Mouse (Mus musculus) CH12.LX (cell line): Measurements from ENCODE around the gene Rgs12.

Experiments
- CHD2 ChIP-seq: IDR thresholded peaks from 2 replicates; pipeline ENCODE4 v1.6.1; 2011; ENCODE audit warnings: low read length, improper control_type of control experiment
- MAZ ChIP-seq: IDR thresholded peaks from 2 replicates; pipeline ENCODE4 v1.6.1; 2012; ENCODE audit warnings: low read depth, mild to moderate bottlenecking, inconsistent platforms, low read length, improper control_type of control experiment, moderate library complexity
- POLR2A ChIP-seq: IDR thresholded peaks from 2 replicates; pipeline ENCODE4 v1.6.1; 2011; ENCODE audit warnings: low read depth, mild to moderate bottlenecking, improper control_type of control experiment, low read length
- ZMIZ1 ChIP-seq: IDR thresholded peaks from 2 replicates; pipeline ENCODE4 v1.6.1; 2012; ENCODE audit warnings: low read depth, mild to moderate bottlenecking, inconsistent platforms, low read length, improper control_type of control experiment

DNA sequence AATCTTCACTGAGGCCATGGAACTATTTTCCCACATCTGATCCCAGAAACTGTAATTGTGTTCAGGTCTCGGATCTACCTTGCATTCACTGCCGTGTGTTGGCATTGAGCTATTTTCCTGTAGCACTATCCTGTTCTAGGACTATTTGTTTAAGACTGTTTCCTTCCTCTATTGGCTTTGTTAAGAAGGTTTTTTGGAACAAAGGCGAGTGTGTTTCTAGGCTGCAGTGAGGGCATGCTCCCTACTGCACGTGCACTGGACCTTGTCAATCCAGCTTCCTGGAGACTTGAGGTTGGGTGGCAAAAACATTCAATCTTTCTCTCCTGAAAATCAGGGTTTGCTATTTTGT lies 16.8 kb upstream of the Rgs12 start:
- TF ChIP-seq ZMIZ1 (no peak), POLR2A (no peak), MAZ (no peak), CHD2 (no peak)
